Mouse (Mus musculus) kidney, embryonic 14.5 days (tissue): ENCODE data around the gene Rad51b. TPM values are rescaled to one million over a fixed set of nuclear protein-coding genes. Genes with fewer than 3 reads are reported as not detected.

Experiments used
- ATAC-seq: fragments of 200-750 bp; cut with Nextera tagmentation; 2 replicates; pipeline ENCODE4 v1.8.0; 2017; ENCODE audit warnings: moderate number of reproducible peaks, mild to moderate bottlenecking, moderate TSS enrichment, moderate library complexity; ENCODE audit not compliant: low FRiP score, low TSS enrichment
- H3K27ac ChIP-seq: fragments of 300-500 bp; sonication (generic); 2 replicates; pipeline ENCODE4 v1.5.1; 2014; ENCODE audit warnings: low read depth, mild to moderate bottlenecking, low read length, moderate library complexity, mixed read lengths
- H3K27me3 ChIP-seq: fragments of 300-500 bp; sonication (generic); 2 replicates; pipeline ENCODE4 v1.6.1; 2014; ENCODE audit warnings: mild to moderate bottlenecking, low read length; ENCODE audit not compliant: control insufficient read depth, insufficient read depth
- H3K36me3 ChIP-seq: fragments of 300-500 bp; sonication (generic); 2 replicates; pipeline ENCODE4 v1.6.1; 2014; ENCODE audit warnings: low read length, mixed read lengths; ENCODE audit not compliant: control insufficient read depth, insufficient read depth
- H3K4me1 ChIP-seq: fragments of 300-500 bp; sonication (generic); 2 replicates; pipeline ENCODE4 v1.6.1; 2014; ENCODE audit warnings: low read length, mixed read lengths; ENCODE audit not compliant: control insufficient read depth, insufficient read depth
- H3K4me2 ChIP-seq: fragments of 300-500 bp; sonication (generic); replicated peaks from 2 replicates; pipeline ENCODE4 v1.6.1; 2014; ENCODE audit warnings: low read depth, mild to moderate bottlenecking, low read length
- H3K4me3 ChIP-seq: fragments of 300-500 bp; sonication (generic); 2 replicates; pipeline ENCODE4 v1.5.1; 2014; ENCODE audit warnings: mild to moderate bottlenecking, low read length
- H3K9ac ChIP-seq: fragments of 300-500 bp; sonication (generic); 2 replicates; pipeline ENCODE4 v1.6.1; 2014; ENCODE audit warnings: low read depth, mild to moderate bottlenecking, low read length, moderate library complexity
- H3K9me3 ChIP-seq: fragments of 300-500 bp; sonication (generic); 2 replicates; pipeline ENCODE4 v1.6.1; 2016; ENCODE audit warnings: low read length; ENCODE audit not compliant: control insufficient read depth
- WGBS: fragments of 180-500 bp; shearing (Covaris S2); extraction: QIAGEN DNeasy Blood & Tissue Kit; methylation state at CpG from one replicate; pipeline ENCODE4 v1.1.7; 2014; 5-methylcytosine and 5-hydroxymethylcytosine counted together
- polyA plus RNA-seq: library from polyadenylated mRNA; unstranded; fragments of >200 nt; fragmentation: Nextera tagmentation; extraction: Ambion mirVana; gene quantifications from 2 replicates; pipeline ENCODE4 v1.2.1, GENCODE M21; 2014

Rad51b gene
- polyA plus RNA-seq, 1 experiment from 2014 or later, result 7.2 TPM

DNA sequence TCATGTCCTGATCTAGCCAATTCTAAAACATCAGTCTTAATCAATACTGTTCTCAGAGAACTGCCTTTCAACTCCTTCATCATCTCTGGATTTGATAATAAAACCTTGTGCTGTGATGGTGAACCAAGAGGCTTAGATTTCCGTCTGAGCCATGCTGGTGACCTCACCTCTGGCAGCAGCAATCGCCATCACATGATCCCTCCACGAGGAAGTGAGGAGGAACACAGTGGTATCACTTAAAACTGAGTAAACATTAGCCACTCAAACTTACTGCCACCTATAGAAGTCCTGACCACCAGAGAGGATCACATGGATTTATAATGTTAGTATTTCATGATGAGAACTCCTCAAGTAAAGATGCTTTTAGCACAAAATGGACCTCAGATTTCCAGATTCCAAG lies 248.0 kb downstream of the Rad51b start:
- Histone ChIP-seq H3K27me3 (no peaks in the 10 kb centered on the region), H3K27ac (no peak overlapping the region), H3K36me3 (no peaks in the 10 kb centered on the region), H3K4me1 (peaks cover 9% of the 10 kb centered on the region; the same call in 1 of the 2 replicates), H3K9me3 (no peaks in the 10 kb centered on the region), H3K9ac (no peak overlapping the region), H3K4me2 (no peak overlapping the region), H3K4me3 (no peak overlapping the region)
- 50% methylated on average over 3 of the region's 3 CpGs for WGBS
- ATAC-seq, result no peak

DNA sequence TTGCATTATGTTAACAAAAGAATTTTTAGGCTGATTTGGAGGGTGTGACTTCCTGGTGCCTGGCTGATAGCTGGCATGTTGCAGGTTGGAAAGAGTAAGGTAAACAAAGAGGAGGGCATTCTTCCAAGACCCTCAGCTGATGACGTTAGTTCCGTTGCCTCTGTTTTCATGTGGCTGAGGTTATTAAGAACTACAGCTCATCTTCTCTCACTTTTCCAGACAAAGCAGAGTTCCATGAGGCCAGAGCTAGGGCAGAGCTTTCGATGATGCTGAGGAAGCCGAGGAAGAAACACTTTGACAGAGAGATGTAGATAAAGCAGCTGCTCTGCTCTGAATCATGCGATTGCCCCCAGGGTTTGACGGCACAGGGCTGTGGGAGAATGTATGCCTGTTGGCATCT lies 250.5 kb downstream of the Rad51b start:
- no peak overlapping the region for H3K4me3 ChIP-seq
- WGBS, result 70% methylated on average over 6 of the region's 6 CpGs
- no peak for ATAC-seq
- H3K36me3 ChIP-seq, result no peaks in the 10 kb centered on the region
- no peaks in the 10 kb centered on the region for H3K27me3 ChIP-seq
- H3K9ac ChIP-seq, result no peak overlapping the region
- H3K4me1 ChIP-seq, result peaks cover 4% of the 10 kb centered on the region; the same call in 1 of the 2 replicates
- H3K27ac ChIP-seq, result no peak overlapping the region
- no peak overlapping the region for H3K4me2 ChIP-seq
- H3K9me3 ChIP-seq, result no peaks in the 10 kb centered on the region

DNA sequence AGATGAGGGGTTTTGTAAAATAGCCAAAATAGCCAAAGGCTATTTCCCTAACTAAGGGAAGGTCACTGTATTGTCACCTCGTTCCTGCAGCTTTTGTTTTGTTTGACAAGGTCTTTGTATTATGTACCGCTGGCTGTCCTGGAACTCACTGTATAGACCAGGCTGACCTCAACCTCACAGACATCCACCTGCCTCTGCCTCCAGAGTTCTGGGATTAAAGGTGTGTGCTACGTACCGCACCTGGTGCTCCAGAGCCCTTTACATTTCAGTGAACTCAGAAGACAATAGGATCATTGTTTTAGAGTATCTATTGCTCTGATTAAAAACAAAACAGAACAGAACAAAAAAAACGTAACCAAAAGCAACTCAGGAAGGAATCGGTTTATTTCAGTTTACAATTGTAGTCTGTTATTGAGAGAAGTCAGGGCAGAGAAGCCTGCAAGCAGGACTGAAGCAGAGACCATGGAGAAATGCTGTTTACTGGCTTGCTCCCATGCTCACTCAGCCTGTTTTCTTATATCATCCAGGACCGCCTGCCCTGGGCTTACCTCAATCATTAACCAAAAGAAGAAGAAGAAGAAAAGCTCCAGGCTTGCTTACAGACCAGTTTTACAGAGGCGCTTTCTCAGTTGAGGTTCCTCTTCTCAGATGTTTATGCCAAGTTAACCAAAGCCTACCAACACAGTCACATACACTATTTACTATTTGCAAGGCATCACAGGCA lies 251.7 kb downstream of the Rad51b start:
- WGBS, result 69% methylated on average over 8 of the region's 8 CpGs
- no peaks in the 10 kb centered on the region for H3K27me3 ChIP-seq
- H3K36me3 ChIP-seq, result no peaks in the 10 kb centered on the region
- H3K4me2 ChIP-seq, result no peak overlapping the region
- no peak overlapping the region for H3K4me3 ChIP-seq
- H3K9me3 ChIP-seq, result no peaks in the 10 kb centered on the region
- peak overlapping the region; percentile 53; the same call in 1 of the 2 replicates for H3K27ac ChIP-seq
- H3K9ac ChIP-seq, result no peak overlapping the region
- peaks cover 4% of the 10 kb centered on the region; the same call in 1 of the 2 replicates for H3K4me1 ChIP-seq
- no peak for ATAC-seq

DNA sequence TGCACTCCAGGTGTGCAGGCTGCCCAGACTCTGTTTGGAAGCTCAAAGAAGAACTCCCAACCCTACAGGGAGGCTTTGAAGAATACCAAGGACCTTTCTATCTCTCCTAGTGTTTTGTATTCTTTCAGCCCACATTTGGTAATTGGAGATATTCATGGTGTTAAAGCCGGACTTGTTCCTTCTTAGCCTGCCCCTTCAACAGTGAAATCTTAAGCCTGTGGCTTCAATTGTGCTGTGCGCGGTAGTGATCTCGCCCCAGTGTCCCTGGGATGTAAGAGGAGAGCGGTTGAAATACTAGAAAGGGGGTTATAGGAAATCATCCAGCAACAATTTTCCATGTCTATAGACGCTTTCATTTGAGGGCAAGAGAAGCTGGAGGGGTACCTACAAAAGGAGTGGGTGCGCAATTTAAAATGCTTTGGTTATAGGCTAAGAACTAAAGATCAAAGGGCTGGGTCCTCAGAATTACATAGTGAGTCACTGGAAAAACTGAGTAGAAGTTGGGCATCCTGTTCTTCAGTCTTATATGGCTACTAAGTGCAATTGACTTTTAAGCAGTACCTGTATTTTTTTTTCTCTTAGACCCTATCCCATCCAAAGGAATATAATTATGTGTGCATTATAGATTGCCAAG lies 253.1 kb downstream of the Rad51b start:
- Histone ChIP-seq H3K4me2 (no peak overlapping the region), H3K9ac (no peak overlapping the region), H3K9me3 (no peaks in the 10 kb centered on the region), H3K4me3 (no peak overlapping the region), H3K27ac (no peak overlapping the region), H3K27me3 (no peaks in the 10 kb centered on the region), H3K36me3 (no peaks in the 10 kb centered on the region), H3K4me1 (peaks cover 4% of the 10 kb centered on the region; the same call in 1 of the 2 replicates)
- 88% methylated on average over 7 of the region's 7 CpGs for WGBS
- ATAC-seq, result no peak

DNA sequence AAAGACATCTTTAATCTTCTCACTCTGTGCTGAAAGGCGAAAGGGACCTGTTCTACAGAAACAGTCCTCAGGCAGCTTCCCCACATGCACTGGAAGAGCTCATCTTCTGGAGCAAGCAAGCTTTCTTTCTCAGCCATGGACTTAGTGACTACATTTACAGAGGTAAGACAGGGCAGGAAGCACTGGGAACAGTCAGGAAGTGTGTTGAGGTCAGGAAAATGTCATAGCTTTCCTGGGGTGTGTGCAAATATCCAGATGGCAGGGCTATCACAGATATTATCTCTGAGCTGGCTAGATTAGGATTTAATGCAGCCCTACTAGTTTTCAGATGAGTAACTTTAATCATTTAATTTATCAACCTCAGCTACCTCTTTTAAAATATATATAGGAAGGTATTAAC lies 254.2 kb downstream of the Rad51b start:
- H3K4me1 ChIP-seq, result peaks cover 4% of the 10 kb centered on the region; the same call in 1 of the 2 replicates
- H3K4me2 ChIP-seq, result no peak overlapping the region
- no peak for ATAC-seq
- H3K27ac ChIP-seq, result no peak overlapping the region
- H3K36me3 ChIP-seq, result no peaks in the 10 kb centered on the region
- WGBS, result 84% methylated on average over 1 of the region's 1 CpGs
- H3K4me3 ChIP-seq, result no peak overlapping the region
- no peak overlapping the region for H3K9ac ChIP-seq
- no peaks in the 10 kb centered on the region for H3K27me3 ChIP-seq
- H3K9me3 ChIP-seq, result no peaks in the 10 kb centered on the region

DNA sequence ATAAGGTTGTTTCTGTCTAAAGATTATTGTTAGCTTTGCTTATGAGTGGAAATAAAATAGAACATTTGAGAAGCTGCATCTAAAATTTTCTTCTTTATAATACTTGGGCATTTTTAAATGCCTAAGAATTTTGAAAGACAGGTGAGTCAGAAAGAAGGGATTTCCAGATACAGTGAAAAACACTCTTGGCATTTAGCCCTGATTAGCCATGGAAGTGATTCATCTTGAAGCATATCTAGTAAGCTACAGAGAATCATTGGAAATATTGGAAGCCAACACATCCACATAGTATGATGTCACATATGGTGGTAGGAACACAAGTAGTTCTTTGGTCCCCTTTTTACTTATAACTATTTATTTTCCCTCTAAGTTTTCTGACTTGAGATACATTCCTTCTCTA lies 256.0 kb downstream of the Rad51b start:
- no peak overlapping the region for H3K4me2 ChIP-seq
- no peaks in the 10 kb centered on the region for H3K27me3 ChIP-seq
- no peak for ATAC-seq
- no peak overlapping the region for H3K9ac ChIP-seq
- no peaks in the 10 kb centered on the region for H3K36me3 ChIP-seq
- peaks cover 4% of the 10 kb centered on the region; the same call in 1 of the 2 replicates for H3K4me1 ChIP-seq
- no peaks in the 10 kb centered on the region for H3K9me3 ChIP-seq
- H3K27ac ChIP-seq, result no peak overlapping the region
- no peak overlapping the region for H3K4me3 ChIP-seq

DNA sequence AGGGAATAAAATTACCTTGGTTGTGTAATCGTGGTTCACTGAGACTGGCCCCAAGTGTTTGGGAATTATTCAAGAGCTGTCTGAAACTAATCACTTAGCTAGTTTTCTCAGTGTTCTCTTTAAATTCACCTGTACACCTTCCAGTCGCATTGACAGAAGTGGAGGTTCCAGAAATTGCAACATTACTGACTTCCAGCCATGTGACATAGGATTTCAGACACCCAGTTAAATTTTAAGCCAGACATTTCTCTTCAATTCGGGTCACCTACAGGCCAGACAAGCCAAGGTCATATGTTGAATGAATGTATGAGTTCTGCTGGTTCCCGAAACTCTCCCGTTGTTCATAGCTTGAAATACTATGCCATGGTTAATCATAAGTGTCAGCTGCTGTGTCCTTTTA lies 260.8 kb downstream of the Rad51b start:
- 0 out of 2 replicates have a peak, but pooled peaks cover 2% of the 10 kb centered on the region for H3K4me1 ChIP-seq
- H3K9ac ChIP-seq, result no peak overlapping the region
- peak overlapping the region; percentile 42; the same call in 1 of the 2 replicates for H3K27ac ChIP-seq
- no peaks in the 10 kb centered on the region for H3K27me3 ChIP-seq
- no peak for ATAC-seq
- no peak overlapping the region for H3K4me2 ChIP-seq
- 49% methylated on average over 5 of the region's 5 CpGs for WGBS
- H3K9me3 ChIP-seq, result no peaks in the 10 kb centered on the region
- no peaks in the 10 kb centered on the region for H3K36me3 ChIP-seq
- no peak overlapping the region for H3K4me3 ChIP-seq

DNA sequence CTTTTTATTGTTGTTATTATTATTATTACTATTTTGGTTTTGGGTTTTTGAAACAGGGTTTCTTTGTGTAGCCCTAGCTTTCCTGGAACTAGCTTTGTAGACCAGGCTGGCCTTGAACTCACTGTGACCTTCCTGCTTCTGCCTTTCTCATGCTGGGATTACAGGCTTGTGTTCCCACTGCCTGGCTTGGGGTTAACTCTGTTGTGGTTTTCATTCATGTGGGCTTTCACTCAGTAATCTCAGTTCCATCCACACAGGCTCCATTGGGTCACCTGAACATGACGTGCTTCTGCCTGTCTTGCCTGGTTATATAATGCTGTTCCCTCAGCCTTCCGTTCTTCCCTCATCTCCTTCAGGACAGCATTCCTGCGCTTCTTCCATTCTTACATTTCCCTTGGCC lies 261.6 kb downstream of the Rad51b start:
- no peak for ATAC-seq
- H3K4me3 ChIP-seq, result no peak overlapping the region
- H3K27me3 ChIP-seq, result no peaks in the 10 kb centered on the region
- 0 out of 2 replicates have a peak, but pooled peaks cover 2% of the 10 kb centered on the region for H3K4me1 ChIP-seq
- H3K4me2 ChIP-seq, result no peak overlapping the region
- H3K9ac ChIP-seq, result no peak overlapping the region
- H3K9me3 ChIP-seq, result no peaks in the 10 kb centered on the region
- no peak overlapping the region for H3K27ac ChIP-seq
- WGBS, result 92% methylated on average over 3 of the region's 3 CpGs
- H3K36me3 ChIP-seq, result no peaks in the 10 kb centered on the region

DNA sequence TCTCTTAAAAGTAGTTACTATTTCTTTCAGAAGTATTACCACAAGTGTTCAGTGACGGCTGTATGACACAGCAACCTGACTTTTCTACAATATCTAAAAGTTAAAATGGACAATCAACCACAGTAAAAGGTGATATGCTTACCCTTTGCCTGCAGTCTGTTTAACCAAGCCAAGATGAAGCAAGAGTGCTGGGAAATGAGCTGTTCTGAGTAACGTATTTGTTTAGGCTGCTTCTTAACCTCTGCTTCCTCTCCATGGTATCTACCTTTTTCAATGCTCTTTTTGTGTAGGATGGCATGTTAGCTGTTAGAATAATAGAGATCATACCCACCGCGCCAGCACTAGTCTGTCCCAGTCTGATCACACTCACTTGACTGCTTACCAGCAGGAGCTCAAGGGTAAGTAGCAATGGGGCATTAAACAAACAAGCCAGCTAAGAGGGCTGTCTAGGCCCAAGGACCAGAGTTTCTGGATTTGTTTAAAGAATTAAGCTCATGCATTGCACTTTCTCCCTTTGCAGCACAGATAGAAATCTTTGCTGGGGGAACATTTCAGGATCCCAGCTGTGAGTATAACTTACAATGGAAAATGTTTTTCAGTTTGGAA lies 262.4 kb downstream of the Rad51b start:
- Histone ChIP-seq H3K4me2 (no peak overlapping the region), H3K4me1 (0 out of 2 replicates have a peak, but pooled peaks cover 2% of the 10 kb centered on the region), H3K36me3 (no peaks in the 10 kb centered on the region), H3K27ac (no peak overlapping the region; the same call in 1 of the 2 replicates), H3K9me3 (no peaks in the 10 kb centered on the region), H3K27me3 (no peaks in the 10 kb centered on the region), H3K4me3 (no peak overlapping the region), H3K9ac (no peak overlapping the region)
- ATAC-seq, result no peak
- WGBS, result 72% methylated on average over 4 of the region's 4 CpGs
